Mouse (Mus musculus): Measurements from ENCODE around the gene Lyzl4. TPM values are rescaled to one million over a fixed set of nuclear protein-coding genes. Genes with fewer than 3 reads are reported as not detected.
A peak's percentile ranks its signal among the peaks of the same experiment; 100 is the strongest.

Lyzl4 gene
- total RNA-seq (2021), result not detected in 2 replicates
- long read RNA-seq, experiment 1, result 0 reads
- long read RNA-seq, experiment 2, result 0 reads

GRCm38 (mm10) chr9:121642001-121642400 lies at the start of gene Lyzl4:
Lyzl4 (minus strand) TSS chr9:121642096.
- DNase-seq, result peak; percentile 90

- DNase-seq, result no peak
Observed at GRCm38 (mm10) chr9:121690734-121691133, 48.8 kb upstream of the Lyzl4 start.

DNA sequence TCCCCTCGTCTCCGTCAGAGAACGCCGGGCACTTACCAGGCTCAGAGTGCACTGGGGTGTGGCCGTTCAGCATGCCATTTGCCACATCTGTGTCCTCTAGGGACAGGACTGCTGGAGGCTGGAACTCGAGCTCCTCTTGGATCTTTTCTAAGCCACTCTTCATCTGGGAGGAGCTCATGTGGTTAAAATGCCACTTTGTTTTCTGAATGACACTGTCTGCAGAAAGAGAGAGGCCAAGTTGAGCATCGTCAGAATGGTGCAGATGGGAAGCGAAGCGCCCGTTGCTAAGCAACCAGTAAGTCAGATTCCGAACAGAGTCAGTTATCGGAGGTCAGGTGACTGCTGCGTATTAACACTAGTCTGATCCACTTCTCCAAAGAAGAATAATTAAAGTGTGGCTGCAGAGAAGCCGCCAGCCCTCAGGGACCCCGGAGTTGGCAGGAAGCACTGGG lies 48.3 kb upstream of the Lyzl4 start:
- no peak for DNase-seq

GRCm38 (mm10) chr9:121684702-121685101 lies 42.8 kb upstream of the Lyzl4 start:
- DNase-seq, result no peak

- no peak for DNase-seq
Observed at GRCm38 (mm10) chr9:121682037-121682680, 40.3 kb upstream of the Lyzl4 start.

- no peak for DNase-seq
Observed at GRCm38 (mm10) chr9:121681191-121681590, 39.3 kb upstream of the Lyzl4 start.

DNA sequence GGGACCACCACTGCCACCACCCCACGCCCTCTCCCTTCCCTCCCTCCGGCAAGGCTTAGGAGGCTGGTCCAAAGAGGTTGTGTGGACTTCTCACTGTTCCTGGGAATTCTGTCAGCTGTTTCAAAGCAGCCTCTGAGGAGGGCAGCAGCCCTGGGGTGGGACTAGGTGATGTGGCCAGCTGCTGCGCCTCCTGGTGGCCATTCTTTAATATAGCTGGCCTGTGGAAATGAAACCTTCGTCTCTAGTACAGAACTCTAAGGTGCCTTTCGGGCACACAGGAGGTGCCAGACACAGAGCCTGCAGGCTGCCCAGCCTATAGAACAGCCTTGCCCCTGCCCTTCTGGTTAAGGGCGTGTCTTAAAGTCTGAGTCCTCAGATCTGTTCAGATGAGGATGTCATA lies 37.7 kb upstream of the Lyzl4 start:
- DNase-seq, result peak; percentile 73

DNA sequence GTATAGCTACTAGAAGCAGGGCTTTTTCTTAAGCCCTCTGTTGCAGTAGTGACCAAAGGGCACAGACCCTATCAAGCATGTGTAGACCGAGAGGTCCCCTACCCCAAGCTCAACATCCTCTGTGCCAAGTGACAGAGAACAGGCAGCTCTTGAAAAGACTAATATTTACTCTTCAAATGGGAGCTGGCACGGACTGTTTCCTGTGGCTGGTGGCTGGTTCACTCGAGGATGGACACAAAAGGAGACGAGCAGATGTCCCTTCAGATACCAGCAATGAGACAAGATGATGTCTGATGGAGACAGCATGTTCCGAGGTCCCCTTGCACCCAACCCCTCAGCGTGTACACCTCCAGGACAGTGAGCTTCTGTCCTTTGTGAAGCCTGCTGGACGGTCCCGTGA lies 35.6 kb upstream of the Lyzl4 start:
- no peak for DNase-seq

DNA sequence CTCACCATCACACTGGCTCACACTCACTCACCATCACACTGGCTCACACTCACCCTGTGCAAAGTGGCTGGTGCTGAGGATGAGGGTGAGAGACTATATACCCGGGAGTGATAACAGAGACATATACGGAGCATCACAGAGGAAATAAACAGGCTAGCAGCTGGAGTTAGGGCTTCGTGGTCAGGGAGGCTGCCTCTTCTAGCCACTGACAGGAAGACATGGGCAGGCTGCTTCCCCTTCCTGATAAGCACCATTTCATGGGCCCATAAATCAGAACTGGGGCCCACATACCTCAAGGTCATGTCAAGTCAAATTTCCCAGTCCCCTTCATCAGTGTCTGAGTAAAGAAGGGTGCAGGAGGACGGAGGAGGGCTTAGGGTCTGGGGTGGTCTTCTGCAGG lies 35.2 kb upstream of the Lyzl4 start:
- no peak for DNase-seq

DNA sequence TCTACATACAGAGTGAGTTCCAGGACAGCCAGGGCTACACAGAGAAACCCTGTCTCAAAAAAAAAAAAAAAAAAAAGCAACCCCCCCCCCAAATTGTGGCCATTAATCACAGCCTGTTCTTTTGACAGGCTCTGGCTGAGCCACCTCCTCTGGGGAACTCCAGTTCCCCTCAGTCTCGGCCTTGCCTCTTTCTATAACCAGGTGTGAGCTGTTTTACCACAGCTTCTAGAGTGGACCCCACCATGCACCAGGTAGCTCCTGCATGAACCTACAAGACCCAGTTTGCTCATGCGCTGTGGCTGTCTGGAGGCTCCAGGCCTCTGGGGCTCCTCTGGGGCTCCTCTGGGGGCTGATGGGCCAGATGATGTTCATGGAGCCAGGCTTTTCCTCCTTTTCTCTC lies 33.7 kb upstream of the Lyzl4 start:
- no peak for DNase-seq

DNA sequence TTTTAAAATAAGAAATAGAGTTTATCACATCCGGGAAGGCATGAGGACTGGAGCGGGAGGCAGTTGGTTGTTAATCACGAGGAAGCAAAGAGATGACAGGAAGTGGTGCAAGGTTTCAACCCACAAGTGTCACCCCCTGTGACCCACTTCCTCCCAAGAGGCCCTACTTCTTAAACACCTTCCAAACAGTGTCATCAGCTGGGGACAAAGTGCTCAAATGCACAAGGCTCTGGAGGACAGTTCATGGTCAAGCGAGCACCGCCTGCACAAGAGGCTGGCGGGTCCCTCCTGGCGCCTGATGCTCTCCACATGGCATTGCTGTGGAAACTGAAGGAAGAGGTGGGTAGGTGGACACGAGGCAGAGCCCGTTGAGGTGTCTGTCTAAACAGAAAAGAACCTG lies 33.1 kb upstream of the Lyzl4 start:
- no peak for DNase-seq

- DNase-seq, result no peak
Observed at GRCm38 (mm10) chr9:121673716-121674115, 31.8 kb upstream of the Lyzl4 start.

GRCm38 (mm10) chr9:121672311-121672710 lies 30.4 kb upstream of the Lyzl4 start:
- DNase-seq, result no peak

- peak; percentile 67 for DNase-seq
Observed at GRCm38 (mm10) chr9:121671300-121671699, 29.4 kb upstream of the Lyzl4 start.

- peak; percentile 82 for DNase-seq
Observed at GRCm38 (mm10) chr9:121669348-121669791, 27.5 kb upstream of the Lyzl4 start.

DNA sequence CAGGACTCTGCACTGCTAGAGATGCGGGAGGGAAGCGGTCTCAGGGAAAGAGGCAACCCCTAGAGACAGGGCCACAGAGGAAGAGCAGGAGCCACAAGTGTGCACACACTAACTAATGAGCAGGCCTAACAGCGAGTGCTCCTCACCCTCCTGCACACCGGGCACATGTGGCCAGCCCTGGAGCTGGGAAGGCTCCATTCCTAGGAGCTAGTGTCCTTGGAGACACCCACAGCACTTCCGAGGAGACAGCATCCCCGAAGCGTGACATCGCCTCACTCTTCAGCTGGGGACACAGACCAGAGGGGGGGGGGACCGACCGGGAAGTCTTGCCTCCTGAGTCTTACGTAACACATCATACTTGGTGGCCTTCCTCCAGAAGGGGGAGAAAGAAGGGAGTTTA lies 25.9 kb upstream of the Lyzl4 start:
- no peak for DNase-seq

DNA sequence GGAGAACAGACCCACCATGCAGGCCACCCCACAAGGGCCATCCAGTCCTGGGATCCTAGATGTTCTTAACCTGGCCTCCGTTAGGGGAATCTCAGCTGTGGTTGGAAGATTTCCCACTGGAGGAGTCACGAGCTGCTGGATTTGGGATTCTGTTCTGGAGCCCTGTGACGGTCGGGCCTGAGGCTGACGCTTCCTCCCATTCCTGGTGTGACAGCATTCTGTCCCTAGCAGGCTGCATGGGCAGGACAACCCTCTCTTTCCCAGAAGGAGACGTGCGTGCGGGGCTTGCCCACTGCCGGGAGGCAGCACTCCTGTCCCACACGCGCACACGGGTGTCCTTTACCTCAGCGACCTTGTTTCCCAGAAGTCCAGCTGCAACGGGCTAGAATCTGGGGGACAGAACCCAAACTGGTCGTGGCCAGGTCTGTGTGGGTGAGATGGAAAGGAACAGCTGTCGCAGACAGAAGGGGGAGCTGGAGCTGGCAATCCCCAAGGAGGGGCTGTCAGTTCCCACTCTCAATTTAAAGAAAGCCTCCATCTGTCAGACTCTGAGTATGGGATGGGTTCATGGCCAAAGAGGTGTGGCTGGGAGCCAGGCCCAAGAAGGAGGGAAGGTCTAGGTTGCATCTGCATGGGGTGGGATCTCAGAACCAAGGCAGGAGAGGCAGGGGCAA lies 25.2 kb upstream of the Lyzl4 start:
- no peak for DNase-seq

GRCm38 (mm10) chr9:121664104-121664503 lies 22.2 kb upstream of the Lyzl4 start:
- no peak for DNase-seq

GRCm38 (mm10) chr9:121663467-121663866 lies 21.6 kb upstream of the Lyzl4 start:
- no peak for DNase-seq

GRCm38 (mm10) chr9:121659791-121660190 lies 17.9 kb upstream of the Lyzl4 start:
- DNase-seq, result no peak

- no peak for DNase-seq
Observed at GRCm38 (mm10) chr9:121658248-121658647, 16.4 kb upstream of the Lyzl4 start.

DNA sequence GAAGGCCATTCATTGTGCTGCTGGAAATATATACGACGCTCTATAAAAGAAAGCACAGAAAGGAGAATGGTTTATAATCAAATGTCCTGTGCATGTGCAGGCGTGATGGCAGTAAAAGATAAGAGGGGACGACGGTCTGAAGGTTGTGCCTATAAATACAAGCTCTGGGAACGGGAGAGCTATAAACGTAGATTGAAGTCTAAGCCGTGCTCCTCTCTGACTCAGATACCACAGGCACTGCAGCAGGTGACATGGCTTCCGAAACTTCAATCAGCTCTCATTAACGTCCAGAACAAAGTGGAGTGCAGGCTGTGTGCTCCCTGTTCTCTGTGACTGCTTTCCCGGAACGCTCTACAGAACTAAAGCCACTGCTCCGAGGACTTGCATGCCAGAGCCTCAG lies 15.2 kb upstream of the Lyzl4 start:
- no peak for DNase-seq

DNA sequence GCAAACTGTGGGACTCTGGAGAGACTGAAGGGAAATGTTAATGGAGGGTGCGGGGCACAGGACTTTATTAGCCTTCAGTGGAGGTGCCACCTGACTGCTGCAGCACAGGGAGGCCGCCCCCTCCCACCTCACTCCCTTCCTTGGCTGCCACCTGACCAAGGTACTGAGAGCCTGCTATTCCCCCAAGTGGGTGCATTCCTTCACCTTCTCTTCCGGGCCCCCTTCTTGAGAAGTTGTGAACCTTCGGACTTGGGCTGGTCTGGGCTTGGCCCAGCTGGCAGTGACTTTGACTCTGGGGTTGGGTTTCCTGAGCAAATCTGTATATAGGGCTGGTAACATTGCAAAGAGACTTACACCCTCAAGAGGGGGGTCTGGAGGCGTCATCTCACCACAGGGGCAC lies 14.4 kb upstream of the Lyzl4 start:
- no peak for DNase-seq

DNA sequence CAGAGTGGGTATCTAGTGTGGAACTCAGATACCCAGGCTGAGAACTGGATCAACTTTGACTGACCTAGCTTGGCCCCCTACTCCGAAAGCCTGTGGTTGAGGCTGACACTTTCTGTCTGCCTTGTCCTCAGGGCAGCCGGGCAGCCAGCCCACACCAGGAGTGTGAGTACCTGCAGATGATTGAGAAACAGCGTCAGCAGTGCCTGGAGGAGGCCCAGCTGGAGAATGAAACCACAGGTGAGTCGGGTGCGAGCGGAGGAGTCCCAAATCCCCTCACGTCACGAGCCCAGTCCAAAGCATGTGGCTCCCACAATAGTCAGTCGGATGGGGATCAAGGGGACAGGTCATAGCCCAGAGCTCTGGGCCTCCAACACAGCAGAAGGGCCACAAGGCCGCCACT lies 11.8 kb upstream of the Lyzl4 start:
- DNase-seq, result no peak

Data from adrenal gland, postnatal 14 days (tissue).